Mouse (Mus musculus) layer of hippocampus, adult 2 months (tissue): ENCODE results near the gene Gphb5. TPM values are rescaled to one million over a fixed set of nuclear protein-coding genes. Genes with fewer than 3 reads are reported as not detected.

Source experiments
- DNase-seq, 2 experiments: peaks; one replicate each; pipeline ENCODE4 v3.0.0; 2022; ENCODE audit warnings: low spot score in 2 of 2
- H3K27ac ChIP-seq: fragments of 200-600 bp; 2 replicates; pipeline ENCODE4 v1.8.1; 2022
- H3K4me3 ChIP-seq: fragments of 200-600 bp; 2 replicates; pipeline ENCODE4 v1.8.1; 2022; ENCODE audit warnings: mild to moderate bottlenecking
- CTCF ChIP-seq: fragments of 200-600 bp; conservative IDR thresholded peaks from 2 replicates; pipeline ENCODE4 v1.8.1; 2022; ENCODE audit warnings: antibody characterized with exemption, mild to moderate bottlenecking, moderate library complexity
- total RNA-seq, 2 experiments: library from RNA; stranded (reverse); gene quantifications; 2 replicates each; pipeline ENCODE4 v1.2.3; 2021

Gene Gphb5
- total RNA-seq, 2 experiments from 2014 or later = not detected

DNA sequence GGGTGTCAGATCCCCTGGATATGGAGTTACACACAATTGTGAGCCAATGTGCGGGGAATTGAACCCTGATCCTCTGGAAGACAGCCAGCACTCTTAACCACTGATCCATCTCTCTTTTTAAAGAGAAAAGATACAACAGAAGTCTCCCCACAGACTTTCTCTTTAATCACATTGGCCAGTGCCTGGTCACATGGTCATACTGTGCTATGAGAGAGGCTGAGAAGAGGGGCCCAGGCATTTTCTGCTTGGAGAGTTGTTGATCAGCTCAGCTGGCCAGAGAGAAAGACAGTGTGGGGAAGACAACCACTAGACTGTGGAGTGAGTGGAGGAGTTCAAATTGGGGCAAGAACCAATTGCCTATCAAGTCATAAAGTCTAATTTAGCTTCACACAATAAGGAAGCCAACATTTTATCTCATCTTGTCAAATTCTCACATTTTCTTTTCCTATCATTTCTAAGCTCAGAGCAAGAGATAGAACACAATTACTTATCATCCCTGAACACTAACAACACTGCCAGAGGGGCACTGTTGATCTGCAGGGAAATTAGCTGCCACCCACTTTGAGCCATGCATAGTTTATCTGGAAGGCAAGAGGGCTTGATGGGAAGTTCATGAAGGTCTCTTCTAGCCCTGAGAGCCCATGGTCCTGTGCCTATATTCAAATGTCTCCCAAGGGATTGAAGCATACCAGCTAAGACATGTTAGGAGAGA lies 13.3 kb upstream of the Gphb5 start:
- Histone ChIP-seq H3K4me3 (no peak overlapping the region), H3K27ac (no peak overlapping the region)
- no peak for TF ChIP-seq CTCF
- no peak for DNase-seq

DNA sequence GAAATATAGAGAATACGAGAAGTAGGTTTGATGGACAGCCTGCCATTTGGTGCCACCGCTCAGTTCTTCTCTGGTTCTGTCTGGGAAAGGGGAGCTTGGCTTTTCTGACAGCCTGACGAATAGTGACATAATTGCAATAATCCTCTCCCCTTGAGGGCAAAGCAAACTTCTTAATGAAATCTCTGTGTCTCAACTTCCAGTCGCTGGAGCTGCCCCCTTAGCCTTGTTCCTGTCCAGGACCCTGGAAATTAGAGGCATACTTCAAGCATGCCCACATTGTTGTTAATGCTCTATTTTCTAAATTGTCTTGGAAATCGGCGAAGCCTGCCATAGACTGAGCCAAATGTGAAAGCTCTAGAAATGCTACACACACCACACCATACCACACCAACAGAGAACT lies 12.1 kb upstream of the Gphb5 start:
- Histone ChIP-seq H3K27ac (no peak overlapping the region), H3K4me3 (no peak overlapping the region)
- no peak for TF ChIP-seq CTCF
- no peak for DNase-seq

DNA sequence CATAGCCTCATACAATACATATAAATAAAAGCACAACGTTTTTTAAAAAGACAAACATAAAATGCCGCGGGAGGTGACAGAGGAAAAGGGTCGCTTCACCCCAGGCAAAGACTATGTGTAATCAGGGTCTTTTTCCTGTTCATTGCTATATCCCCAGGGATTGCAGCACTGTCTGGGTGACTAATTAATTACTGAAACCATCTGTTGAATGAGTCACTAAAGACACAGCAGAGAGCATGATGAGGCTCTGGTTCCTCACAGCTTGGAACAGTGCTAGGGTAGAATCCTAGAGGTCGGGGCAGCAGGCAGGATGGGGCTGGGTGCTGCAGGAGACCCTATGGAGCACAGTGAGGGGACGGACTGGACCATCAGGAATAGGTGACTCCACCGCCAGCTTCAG lies 9.3 kb upstream of the Gphb5 start:
- Histone ChIP-seq H3K27ac (no peak overlapping the region), H3K4me3 (no peak overlapping the region)
- no peak for TF ChIP-seq CTCF
- DNase-seq = no peak

DNA sequence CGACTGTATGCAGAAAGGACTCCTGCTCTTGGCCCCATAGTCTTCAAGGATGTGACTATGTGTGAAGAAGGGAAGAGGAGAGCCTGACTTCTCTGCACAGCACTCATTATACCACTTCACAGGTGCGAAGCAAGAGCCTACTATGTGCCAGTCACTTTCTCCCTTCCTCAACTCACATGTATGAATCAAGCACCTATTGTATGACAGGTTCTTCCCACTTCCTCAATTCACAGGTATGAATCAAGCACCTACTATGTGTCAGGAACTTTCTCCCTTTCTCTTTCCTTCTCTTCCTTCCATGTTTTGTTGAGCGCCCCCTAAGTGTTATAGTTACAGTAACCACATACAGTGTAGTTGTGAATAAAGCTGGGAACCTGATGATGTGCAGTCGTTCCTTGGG lies 8.2 kb upstream of the Gphb5 start:
- Histone ChIP-seq H3K27ac (peak overlapping the region; percentile 74), H3K4me3 (no peak overlapping the region)
- no peak for TF ChIP-seq CTCF
- DNase-seq = no peak

DNA sequence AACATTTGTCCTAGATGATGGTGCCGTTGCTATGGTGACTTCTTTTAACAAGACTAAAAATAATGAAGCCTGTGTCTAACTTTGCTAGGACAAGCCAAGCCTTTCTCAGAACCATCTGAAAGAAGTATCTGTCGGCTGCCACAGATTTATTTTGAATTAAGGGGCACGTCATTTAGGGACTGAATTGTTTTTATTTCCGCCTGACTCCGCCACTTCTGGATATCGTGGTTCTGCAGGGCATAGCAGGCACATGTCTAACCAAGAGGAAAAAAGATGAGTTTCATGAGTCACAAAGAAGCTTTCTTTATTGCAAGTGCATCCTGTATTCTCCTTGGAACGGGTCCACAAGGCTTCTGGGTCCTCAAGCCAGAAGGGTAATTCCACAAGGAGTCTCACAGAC lies 7.8 kb upstream of the Gphb5 start:
- peak in 1 of 2 experiments; percentile 34 for DNase-seq
- peak overlapping the region; percentile 74 for H3K27ac ChIP-seq
- peak overlapping the region; percentile 10; the same call in 1 of the 2 replicates for H3K4me3 ChIP-seq
- TF ChIP-seq CTCF = peak; percentile 46

DNA sequence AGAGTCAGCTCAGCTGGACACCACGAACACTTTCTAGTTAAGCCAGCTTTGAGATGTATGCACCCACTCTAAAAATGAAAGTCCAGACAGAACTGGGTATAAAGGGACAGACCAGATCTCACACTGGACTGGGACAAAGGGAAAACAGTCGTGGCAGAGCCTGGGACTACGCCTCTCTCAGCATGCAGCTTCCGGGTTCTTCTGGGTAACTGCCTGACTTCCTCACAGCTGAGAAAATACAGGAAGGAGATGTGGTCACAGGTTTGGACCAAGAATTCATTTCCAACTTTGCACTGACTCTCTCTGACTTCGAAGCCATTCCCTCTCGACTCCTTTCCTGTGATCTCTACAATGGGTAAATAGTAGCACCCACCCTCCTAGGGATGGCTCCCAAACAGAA lies 1.6 kb downstream of the Gphb5 start:
- Histone ChIP-seq H3K4me3 (no peak overlapping the region), H3K27ac (no peak overlapping the region)
- no peak for DNase-seq
- TF ChIP-seq CTCF = no peak

DNA sequence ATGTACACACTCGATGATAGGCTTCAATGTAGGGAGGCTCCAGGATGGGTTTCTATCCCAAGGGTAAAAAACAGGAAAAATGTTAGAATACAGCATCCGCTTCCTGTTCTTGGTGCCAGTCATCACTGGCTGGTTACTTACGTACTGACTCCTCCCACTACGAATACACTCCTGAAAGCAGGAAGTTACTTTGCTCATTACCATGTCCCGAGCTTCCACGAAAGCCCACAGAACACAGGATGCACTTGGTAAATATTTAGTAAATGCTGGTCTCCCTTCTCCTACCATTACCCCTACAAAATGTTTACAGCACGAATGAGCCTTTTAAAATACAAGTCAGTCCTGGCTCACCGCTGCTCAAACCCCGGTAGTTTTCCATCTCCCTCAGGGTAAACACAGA lies 3.6 kb downstream of the Gphb5 start:
- H3K27ac ChIP-seq = no peak overlapping the region; the same call in 1 of the 2 replicates
- TF ChIP-seq CTCF = no peak
- H3K4me3 ChIP-seq = no peak overlapping the region; the same call in 1 of the 2 replicates
- no peak for DNase-seq

DNA sequence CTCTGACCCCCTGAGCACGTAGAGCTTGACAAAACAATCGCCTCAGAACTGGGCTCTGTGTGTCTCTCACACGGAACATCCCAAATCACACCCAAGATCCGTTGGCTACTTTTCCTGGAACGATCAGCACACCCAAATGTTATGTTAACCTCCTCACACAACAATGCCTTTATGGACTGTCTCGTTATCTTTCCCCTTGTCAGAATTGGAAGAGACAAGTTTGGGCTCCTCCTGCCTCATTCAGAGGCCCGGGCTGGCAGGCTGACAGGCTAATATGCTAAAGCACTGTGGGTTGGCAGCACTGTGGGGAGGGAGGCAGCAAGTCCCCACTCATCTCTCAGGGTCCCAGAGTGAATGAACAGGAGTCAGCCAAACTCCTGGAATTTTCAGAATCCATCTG lies 19.5 kb downstream of the Gphb5 start:
- TF ChIP-seq CTCF = no peak
- Histone ChIP-seq H3K27ac (no peak overlapping the region), H3K4me3 (no peak overlapping the region)
- DNase-seq = no peak

DNA sequence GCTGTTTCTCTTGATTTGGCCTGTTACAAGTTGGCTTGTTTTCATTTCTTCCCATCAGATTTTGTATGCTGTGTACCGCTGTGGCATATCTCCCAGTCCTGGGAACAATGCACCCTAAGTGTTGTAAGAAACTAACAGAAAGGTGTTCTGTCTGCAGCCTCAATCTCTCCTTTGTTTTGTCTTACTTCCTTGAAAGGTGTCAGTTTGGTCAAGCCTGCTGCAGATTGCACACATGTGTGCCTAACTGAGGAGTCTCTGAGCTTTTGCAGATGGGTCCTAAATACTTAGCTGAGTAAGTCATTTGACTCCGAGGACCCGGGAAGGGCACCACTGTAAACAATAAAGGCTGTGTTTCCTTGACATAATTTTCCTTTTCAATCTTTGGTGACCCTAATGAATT lies 20.0 kb downstream of the Gphb5 start:
- H3K27ac ChIP-seq = no peak overlapping the region
- TF ChIP-seq CTCF = no peak
- H3K4me3 ChIP-seq = no peak overlapping the region
- DNase-seq = no peak

DNA sequence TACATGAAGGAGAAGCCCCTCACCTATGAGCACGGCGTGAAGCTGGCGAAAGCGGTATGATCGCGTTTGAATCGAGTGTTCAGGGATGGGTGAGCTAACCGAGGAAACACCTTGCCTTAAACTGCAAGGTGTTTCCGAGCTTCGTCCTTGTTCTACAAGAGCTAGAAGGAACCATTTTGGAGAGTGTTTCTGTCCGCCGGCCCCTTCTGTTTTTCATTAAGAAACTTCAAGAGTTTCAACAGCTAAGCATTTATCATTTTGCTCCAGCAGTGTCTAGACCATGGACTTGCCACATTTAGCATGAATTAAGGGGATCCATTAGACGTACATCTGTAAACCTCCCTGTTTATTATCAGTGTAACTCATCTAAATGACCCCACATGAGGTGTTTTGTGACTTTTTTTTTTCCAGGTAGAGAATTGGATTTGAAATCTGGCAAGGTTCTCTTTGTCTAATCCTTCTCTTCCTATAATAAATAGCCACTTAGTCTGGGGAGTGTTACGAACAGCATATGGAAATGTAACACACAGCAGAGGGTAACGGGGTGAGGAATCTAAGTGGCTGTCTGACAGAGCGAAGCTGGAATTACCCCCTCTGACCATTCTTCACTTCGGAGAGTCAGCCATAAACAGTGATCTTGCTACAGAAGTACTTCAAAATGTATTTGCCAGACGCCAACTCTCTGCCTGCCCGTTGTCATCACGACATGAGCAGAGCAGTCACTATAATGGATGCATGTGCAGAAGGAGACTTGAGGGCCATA lies 22.4 kb downstream of the Gphb5 start:
- no peak for DNase-seq
- H3K4me3 ChIP-seq = no peak overlapping the region
- H3K27ac ChIP-seq = no peak overlapping the region
- no peak for TF ChIP-seq CTCF

DNA sequence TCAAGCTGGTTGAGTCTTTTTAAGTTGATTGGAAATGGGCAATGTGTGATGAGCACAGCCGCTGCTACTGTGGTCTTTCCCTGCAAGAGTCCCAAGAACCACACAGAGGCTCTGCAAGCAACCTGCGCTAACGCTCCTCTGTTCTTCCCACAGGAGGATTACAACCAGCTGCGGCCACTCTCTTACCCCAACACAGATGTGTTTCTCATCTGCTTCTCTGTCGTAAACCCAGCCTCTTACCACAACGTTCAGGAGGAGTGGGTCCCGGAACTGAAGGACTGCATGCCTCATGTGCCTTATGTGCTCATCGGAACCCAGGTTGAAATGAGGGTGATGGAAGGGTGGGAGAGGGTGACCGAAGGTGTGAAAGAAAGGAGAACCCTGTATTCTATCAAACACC lies 25.1 kb downstream of the Gphb5 start:
- no peak for DNase-seq
- no peak overlapping the region for H3K4me3 ChIP-seq
- H3K27ac ChIP-seq = no peak overlapping the region
- TF ChIP-seq CTCF = no peak

DNA sequence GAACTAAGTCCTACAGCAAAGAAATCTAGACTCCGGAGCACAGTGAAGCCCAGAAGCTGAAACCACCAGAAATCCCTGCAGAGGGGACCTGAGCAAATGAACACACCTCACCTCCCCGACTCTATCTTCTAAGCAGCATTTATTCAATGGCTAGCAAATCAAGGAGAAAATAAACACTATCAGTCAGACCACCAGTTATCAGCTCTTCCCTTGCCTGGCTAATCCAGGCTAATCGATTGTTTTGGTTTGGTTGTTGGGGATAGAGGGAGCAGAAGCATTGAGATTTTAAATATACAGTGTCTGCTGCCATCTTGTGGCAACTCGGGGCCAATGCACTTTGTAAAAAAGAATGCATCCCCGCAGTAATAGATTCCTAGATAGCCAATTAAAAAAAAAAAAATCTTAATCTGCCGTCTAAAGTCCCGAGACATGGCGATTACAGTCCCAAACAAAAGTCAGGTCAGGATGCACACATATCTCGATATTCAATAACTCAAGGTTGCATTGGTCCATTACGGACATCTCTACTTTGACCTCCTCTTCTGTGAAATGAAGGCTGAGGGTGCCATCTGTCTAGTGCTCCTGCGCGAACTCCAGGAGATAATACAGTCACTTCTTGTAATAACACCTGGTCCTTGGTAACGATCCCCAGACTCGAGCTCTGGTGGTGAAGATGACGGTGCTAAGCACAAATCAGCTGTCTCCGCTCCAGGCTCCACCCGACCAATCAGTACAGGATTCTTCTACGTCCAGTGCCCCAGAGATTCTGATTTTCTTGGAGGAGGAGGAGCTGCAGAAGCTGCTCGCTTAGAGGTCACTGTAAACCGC lies 27.1 kb downstream of the Gphb5 start:
- Histone ChIP-seq H3K27ac (no peak overlapping the region), H3K4me3 (peak overlapping the region; percentile 19; the same call in 1 of the 2 replicates)
- peak; percentile 58 to 62 for DNase-seq
- TF ChIP-seq CTCF = peak; percentile 96

DNA sequence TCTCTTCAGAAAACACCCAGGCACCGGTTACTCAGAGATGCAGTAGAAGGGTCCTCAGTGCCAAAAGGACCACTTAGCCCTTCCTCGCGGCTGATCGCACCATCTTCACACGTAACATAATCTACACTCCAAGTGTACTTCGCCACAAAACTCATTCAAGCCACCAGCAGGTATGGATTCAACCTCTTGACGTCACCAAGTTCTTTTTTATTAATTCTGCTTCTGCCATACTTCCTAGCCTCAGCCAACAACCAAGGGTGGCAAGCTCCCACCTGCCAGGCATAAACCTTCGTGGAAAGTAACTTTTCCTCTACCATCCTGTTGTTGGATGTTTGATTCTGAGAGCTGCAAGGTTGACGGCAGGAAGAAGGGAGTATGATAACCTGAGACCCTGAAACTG lies 28.1 kb downstream of the Gphb5 start:
- no peak for DNase-seq
- Histone ChIP-seq H3K27ac (no peak overlapping the region), H3K4me3 (no peak overlapping the region)
- TF ChIP-seq CTCF = no peak
